Mouse (Mus musculus): ENCODE data around the gene Mcu. TPM values are rescaled to one million over a fixed set of nuclear protein-coding genes. Genes with fewer than 3 reads are reported as not detected.

The Mcu gene
- total RNA-seq (2021): 10 to 100 TPM; 57.8 to 62.1 TPM
- long read RNA-seq, transcript Mcu-202 (8 exons, 2,872 nt): major isoform, 7 of 11 reads
- long read RNA-seq, partial matches to known transcripts: 1 of 11 reads
- long read RNA-seq, other reads (novel, unspliced or antisense): 3 of 11 reads

- DNase-seq (ENCODE audit: low spot score in 2 of 2): peak; percentile 97
These were observed at the start of gene Mcu for GRCm38 (mm10) chr10:59616522-59616921. Mcu (minus strand) TSS chr10:59616692.

GRCm38 (mm10) chr10:59665503-59666291 is 49.2 kb upstream of the Mcu start:
- DNase-seq (ENCODE audit: low spot score in 2 of 2): peak in 1 of 2 experiments; percentile 10

GRCm38 (mm10) chr10:59664765-59665164 is 48.3 kb upstream of the Mcu start:
- no peak for DNase-seq (ENCODE audit: low spot score in 2 of 2)

- no peak for DNase-seq (ENCODE audit: low spot score in 2 of 2)
These were observed 40.3 kb upstream of the Mcu start for GRCm38 (mm10) chr10:59656799-59657198.

- no peak for DNase-seq (ENCODE audit: low spot score in 2 of 2)
These were observed 30.4 kb upstream of the Mcu start for GRCm38 (mm10) chr10:59646821-59647378.

- DNase-seq (ENCODE audit: low spot score in 2 of 2): no peak
These were observed 28.7 kb upstream of the Mcu start for GRCm38 (mm10) chr10:59645153-59645552.

- no peak for DNase-seq (ENCODE audit: low spot score in 2 of 2)
These were observed 28.2 kb upstream of the Mcu start for GRCm38 (mm10) chr10:59644710-59645109.

GRCm38 (mm10) chr10:59643645-59644044 is 27.2 kb upstream of the Mcu start:
- no peak for DNase-seq (ENCODE audit: low spot score in 2 of 2)

- no peak for DNase-seq (ENCODE audit: low spot score in 2 of 2)
These were observed 26.3 kb upstream of the Mcu start for GRCm38 (mm10) chr10:59642659-59643377.

- DNase-seq (ENCODE audit: low spot score in 2 of 2): no peak
These were observed 22.1 kb upstream of the Mcu start for GRCm38 (mm10) chr10:59638576-59638975.

GRCm38 (mm10) chr10:59637596-59638124 is 21.2 kb upstream of the Mcu start:
- no peak for DNase-seq (ENCODE audit: low spot score in 2 of 2)

- DNase-seq (ENCODE audit: low spot score in 2 of 2): no peak
These were observed 20.4 kb upstream of the Mcu start for GRCm38 (mm10) chr10:59636751-59637533.

GRCm38 (mm10) chr10:59636048-59636447 is 19.6 kb upstream of the Mcu start:
- DNase-seq (ENCODE audit: low spot score in 2 of 2): no peak

- no peak for DNase-seq (ENCODE audit: low spot score in 2 of 2)
These were observed 13.0 kb upstream of the Mcu start for GRCm38 (mm10) chr10:59629506-59629782.

- peak in 1 of 2 experiments; percentile 34 for DNase-seq (ENCODE audit: low spot score in 2 of 2)
These were observed 12.4 kb upstream of the Mcu start for GRCm38 (mm10) chr10:59628641-59629505.

- no peak for DNase-seq (ENCODE audit: low spot score in 2 of 2)
These were observed 7.0 kb upstream of the Mcu start for GRCm38 (mm10) chr10:59623496-59623895.

GRCm38 (mm10) chr10:59621355-59621754 is 4.9 kb upstream of the Mcu start:
- DNase-seq (ENCODE audit: low spot score in 2 of 2): no peak

GRCm38 (mm10) chr10:59617776-59618175 is 1.3 kb upstream of the Mcu start:
- DNase-seq (ENCODE audit: low spot score in 2 of 2): no peak

GRCm38 (mm10) chr10:59615981-59616520 is 441 bp downstream of the Mcu start, which contains the start of gene Gm10322:
Gm10322 (plus strand) TSS chr10:59616063.
- DNase-seq (ENCODE audit: low spot score in 2 of 2): peak; percentile 65 to 69

- DNase-seq (ENCODE audit: low spot score in 2 of 2): no peak
These were observed 1.1 kb downstream of the Mcu start for GRCm38 (mm10) chr10:59615411-59615810.

Data from layer of hippocampus, postnatal 10 days (tissue).